Mouse (Mus musculus) urinary bladder, postnatal 25 days (tissue): Measurements from ENCODE around the gene F11r.

Experiments
- DNase-seq: peaks from one replicate; pipeline ENCODE4 v3.0.0; 2022; ENCODE audit warnings: low spot score

F11r gene

DNA sequence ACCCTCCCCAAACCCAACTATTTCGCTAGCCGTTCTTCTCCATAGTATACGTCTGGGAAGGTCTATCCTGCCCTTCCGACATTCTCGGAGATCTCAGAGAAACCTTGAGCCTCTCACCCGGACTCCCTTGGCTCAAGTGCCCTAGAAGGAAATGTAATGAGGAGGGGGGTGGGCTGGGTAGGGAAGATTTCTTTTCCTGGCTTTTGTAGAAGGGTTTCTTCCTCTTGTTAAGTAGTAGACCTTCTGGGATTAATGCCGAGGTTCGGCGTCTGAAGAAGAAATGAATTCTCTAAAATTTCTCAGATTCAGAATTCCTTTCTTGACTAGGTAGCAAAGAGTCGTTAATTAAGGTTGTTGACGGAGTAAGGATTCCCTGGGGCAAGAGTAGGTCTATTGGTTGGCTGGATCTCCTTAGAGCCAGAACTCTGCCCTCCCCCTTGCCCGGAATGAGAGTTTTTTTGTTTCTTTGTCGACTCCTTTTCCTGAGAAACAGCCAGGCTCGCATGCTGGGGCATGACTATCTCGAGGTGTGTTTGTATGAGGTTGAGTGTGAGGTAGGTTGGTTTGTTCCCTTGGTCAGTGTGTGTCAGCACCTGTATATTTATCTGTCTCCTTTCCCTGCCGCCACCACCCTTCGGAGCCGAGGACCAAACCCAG, 807 bp downstream of the F11r start:
- DNase-seq = no peak

GRCm38 (mm10) chr1:171439072-171439471, 1.7 kb downstream of the F11r start:
- no peak for DNase-seq

GRCm38 (mm10) chr1:171440025-171440725, 2.8 kb downstream of the F11r start:
- no peak for DNase-seq

- no peak for DNase-seq
Measured at GRCm38 (mm10) chr1:171441466-171442412, 4.4 kb downstream of the F11r start.

DNA sequence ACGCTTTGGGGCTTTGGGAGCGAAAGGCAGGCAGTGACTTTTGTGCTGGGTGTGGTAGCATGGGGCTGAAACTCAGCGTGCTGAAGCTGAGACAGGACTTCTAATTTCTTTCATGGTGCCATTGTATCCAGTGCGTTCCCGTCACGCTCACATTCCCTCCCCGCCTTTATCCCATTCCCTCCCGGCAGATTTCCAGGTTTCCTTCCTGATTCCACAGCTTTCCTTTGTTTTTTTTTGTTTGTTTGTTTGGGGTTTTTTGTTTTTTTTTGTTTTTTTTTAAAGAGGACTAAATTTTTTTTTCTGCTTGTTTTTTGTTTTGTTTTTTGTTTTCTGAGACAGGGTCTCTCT, 5.1 kb downstream of the F11r start:
- no peak for DNase-seq

DNA sequence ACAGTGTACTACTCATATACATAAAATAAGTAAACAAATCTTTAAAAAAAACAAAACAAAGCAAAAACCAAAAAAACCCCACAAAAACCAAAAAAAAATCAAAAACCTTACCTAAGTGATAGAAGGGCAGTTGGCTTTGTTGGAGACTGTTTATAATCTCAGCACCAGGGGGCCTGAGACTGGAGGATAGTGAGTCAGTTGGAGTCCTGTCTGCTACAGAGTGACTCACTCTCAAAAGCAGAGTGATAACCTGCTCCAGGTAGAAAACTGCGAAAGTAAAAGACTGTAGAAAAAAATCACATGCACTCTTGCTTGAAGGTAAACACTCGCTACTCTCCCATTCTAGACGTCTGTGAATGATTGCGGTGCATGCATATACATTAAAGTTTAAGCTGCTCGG, 7.7 kb downstream of the F11r start:
- DNase-seq = no peak

- DNase-seq = no peak
Measured at GRCm38 (mm10) chr1:171446854-171447253, 9.5 kb downstream of the F11r start.

- no peak for DNase-seq
Measured at GRCm38 (mm10) chr1:171447692-171448091, 10.4 kb downstream of the F11r start.

- no peak for DNase-seq
Measured at GRCm38 (mm10) chr1:171450062-171450461, 12.7 kb downstream of the F11r start.

- no peak for DNase-seq
Measured at GRCm38 (mm10) chr1:171451001-171451400, 13.7 kb downstream of the F11r start.

DNA sequence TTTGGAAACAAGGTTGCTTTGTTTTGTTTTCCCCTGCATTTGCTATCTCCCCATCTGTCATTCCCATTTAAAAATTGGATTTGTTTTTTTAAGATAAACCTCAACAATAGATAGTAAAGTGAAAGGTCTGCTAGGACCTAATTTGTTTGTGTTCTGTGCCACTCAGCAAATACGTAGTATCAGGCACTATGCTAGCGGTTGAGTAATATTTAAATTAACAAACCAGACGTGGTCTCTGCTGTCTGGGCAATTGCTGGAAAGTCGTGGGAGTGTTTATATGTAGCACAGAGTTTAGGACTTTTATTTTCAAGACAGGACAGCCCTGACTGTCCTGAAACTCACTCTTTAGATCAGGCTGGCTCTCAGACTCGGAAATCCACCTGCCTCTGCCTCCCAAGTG, 15.2 kb downstream of the F11r start:
- DNase-seq = no peak

- no peak for DNase-seq
Measured at GRCm38 (mm10) chr1:171452923-171453322, 15.6 kb downstream of the F11r start.

DNA sequence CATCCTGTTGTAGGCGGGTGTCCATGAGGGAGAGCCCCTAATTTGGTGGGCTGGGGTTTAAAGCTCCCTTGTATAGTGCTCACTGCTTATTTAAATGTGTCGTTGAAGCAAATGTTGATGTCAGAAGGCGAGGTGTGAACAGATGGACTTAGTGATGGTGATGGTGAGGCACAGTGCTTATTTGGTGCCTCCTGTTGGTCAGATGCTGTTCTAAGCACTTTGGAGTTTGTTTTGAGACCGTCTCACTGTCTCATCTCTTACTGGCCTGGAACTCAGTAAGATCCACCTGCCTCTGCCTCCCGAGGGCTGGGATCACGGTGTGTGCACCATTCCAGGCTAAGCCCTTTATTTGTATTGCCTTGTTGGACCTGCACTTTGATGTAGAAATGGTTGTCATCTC, 17.6 kb downstream of the F11r start:
- DNase-seq = no peak

DNA sequence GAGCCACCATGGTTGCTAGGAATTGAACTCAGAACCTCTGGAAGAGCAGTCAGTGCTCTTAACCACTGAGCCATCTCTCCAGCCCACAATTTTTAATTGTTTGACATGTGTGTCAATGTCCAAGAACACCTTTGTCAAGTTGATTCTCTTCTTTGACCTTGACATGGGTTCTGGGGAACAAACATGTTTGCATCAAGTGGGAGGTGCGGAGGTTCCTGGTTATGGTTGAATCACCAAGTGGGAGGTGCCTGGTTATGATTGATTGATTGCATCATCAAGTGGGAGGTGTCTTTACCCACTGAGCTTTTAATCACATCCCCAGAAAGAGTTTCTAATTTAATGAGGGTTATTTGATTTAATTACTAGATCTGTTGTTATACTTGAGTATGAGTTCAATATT, 20.2 kb downstream of the F11r start:
- no peak for DNase-seq

- DNase-seq = no peak
Measured at GRCm38 (mm10) chr1:171459791-171460190, 22.5 kb downstream of the F11r start.

DNA sequence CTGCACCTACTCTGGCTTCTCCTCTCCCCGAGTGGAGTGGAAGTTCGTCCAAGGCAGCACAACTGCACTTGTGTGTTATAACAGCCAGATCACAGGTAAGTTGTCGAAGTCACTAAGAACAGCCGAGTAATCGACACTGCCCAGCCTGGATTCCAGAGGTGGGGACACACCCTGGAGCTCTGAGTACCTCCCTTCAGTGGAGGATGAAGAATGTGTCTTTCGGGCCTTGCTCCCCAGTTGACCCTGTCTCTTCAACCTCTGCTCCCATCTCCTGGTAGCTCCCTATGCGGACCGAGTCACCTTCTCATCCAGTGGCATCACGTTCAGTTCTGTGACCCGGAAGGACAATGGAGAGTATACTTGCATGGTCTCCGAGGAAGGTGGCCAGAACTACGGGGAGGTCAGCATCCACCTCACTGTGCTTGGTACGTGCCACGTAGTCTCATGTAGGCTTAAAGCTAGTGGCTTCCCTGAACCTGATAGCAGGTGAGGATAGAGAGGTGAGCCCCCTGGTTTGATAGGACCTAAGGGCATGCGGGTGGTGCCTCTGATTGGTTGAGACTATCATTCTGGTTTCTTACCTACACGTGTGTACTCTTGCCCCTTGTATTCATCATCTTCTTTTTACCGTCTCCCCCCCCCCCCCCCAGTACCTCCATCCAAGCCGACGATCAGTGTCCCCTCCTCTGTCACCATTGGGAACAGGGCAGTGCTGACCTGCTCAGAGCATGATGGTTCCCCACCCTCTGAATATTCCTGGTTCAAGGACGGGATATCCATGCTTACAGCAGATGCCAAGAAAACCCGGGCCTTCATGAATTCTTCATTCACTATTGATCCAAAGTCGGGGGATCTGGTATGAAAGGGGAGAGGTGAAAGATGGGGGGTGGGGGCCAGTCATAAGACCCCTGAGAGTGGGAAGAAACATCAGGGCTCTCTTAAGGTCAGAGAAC, 23.5 kb downstream of the F11r start:
- DNase-seq = no peak

GRCm38 (mm10) chr1:171463133-171463532, 25.8 kb downstream of the F11r start:
- no peak for DNase-seq

DNA sequence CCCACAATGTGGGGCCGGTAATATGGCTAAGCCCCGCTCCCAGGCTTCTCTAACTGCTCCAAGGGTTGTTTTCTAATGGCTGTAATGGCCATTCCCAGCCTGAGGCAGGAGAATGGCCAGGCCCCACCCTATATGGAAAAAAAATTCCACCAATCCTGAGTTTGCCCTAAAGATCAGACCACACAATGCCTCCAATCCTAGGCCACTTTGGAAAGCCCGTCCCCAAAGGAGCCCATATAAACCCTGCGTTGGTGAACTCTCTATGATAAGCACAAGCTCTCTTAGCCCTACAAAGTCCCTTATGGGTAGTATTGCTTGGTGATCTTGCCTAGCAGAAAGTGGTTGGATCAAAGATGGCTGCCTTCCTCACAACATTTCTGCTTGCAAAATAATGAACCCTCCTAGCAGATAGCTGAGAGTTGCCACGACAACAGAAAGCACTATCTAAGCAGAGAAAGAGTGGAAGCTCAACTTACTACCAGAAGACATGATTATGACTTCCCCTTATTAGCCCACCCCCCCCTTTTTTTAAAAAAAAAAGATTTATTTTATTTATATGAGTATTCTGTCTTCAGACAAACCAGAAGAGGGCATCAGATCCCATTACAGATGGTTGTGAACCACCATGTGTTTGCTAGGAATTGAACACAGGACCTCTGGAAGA, 28.5 kb downstream of the F11r start:
- no peak for DNase-seq

DNA sequence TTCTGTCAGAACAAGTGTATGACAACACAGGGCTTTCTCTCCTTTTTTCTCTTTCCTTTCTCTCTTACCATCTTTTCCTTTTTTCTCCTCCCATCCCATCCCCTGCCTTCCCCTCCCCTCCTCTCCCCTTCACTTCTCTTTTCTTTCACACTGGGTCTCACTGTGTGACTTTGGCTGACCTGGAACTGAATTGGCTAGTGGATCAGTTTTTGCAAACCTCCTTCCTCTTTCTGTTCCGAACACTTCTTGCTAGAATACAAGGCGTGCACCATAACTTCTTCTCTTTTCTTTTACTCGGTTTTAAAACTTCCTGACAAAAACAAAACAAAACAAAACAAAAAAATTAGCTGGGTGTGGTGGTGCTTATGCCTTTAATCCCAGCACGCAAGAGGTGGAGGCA, 29.2 kb downstream of the F11r start:
- no peak for DNase-seq

- DNase-seq = no peak
Measured at GRCm38 (mm10) chr1:171469678-171470077, 32.3 kb downstream of the F11r start.

- peak; percentile 67 for DNase-seq
Measured at GRCm38 (mm10) chr1:171470371-171470871, 33.1 kb downstream of the F11r start.
